Mouse (Mus musculus): ENCODE results near the gene Bnc1. TPM values are rescaled to one million over a fixed set of nuclear protein-coding genes. Genes with fewer than 3 reads are reported as not detected.

Gene Bnc1
- polyA plus RNA-seq, 1 experiment from 2014 or later: 0.36 TPM

- no peak overlapping the region for H3K4me2 ChIP-seq
- H3K4me1 ChIP-seq (replicated peaks): no peaks in the 10 kb centered on the region
- ATAC-seq (ENCODE audit: insufficient read depth): no peak
Observed at GRCm38 (mm10) chr7:81973939-81974338, 18.2 kb downstream of the Bnc1 start.

DNA sequence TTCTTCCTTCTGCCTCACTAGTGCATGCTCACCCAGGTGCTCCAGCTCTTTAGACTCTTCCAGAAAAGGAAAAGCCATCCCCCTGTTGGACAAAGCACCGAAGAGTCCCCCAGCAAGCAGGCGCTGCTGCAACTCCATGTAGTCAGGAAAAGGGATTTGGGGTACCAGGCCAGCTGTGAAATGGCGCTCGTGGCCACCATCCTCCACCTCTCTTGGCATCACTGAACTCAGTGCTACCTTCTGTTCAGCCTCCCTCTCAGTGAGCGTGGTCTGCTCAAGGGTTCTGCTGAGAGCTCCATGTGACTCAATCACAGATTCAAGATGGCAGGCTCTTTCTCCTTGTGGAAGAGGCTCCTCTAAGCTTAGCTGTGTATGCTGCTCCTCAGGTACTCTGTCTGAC, 18.8 kb downstream of the Bnc1 start:
- 75% methylated on average over 5 of the region's 5 CpGs for whole genome bisulfite sequencing (ENCODE audit: insufficient replicate concordance)
- no peak for ATAC-seq (ENCODE audit: insufficient read depth)

More at GRCm38 (mm10) chr7:81973939-81974338, 18.2 kb downstream of the Bnc1 start:
- Histone ChIP-seq H3K36me3 (replicated peaks) (no peaks in the 10 kb centered on the region), H3K4me3 (replicated peaks) (no peak overlapping the region), H3K9ac (no peak overlapping the region), H3K27ac (replicated peaks) (no peak overlapping the region), H3K27me3 (no peaks in the 10 kb centered on the region), H3K9me3 (replicated peaks) (no peaks in the 10 kb centered on the region)
- 81% methylated on average over 12 of the region's 12 CpGs for WGBS (ENCODE audit: insufficient replicate concordance)

GRCm38 (mm10) chr7:81968975-81969374, 23.1 kb downstream of the Bnc1 start:
- Histone ChIP-seq H3K4me2 (no peak overlapping the region), H3K4me1 (replicated peaks) (no peaks in the 10 kb centered on the region), H3K9ac (no peak overlapping the region), H3K4me3 (replicated peaks) (no peak overlapping the region), H3K27ac (replicated peaks) (no peak overlapping the region), H3K36me3 (replicated peaks) (no peaks in the 10 kb centered on the region), H3K9me3 (replicated peaks) (no peaks in the 10 kb centered on the region), H3K27me3 (no peaks in the 10 kb centered on the region)
- 6% methylated on average over 6 of the region's 6 CpGs for WGBS (ENCODE audit: insufficient replicate concordance)
- ATAC-seq (ENCODE audit: insufficient read depth): no peak

More for the DNA sequence above, 18.8 kb downstream of the Bnc1 start:
- H3K27me3 ChIP-seq: no peaks in the 10 kb centered on the region
- H3K9ac ChIP-seq: no peak overlapping the region
- H3K36me3 ChIP-seq (replicated peaks): no peaks in the 10 kb centered on the region
- H3K4me3 ChIP-seq (replicated peaks): no peak overlapping the region
- H3K9me3 ChIP-seq (replicated peaks): no peaks in the 10 kb centered on the region
- no peak overlapping the region for H3K27ac ChIP-seq (replicated peaks)
- no peak overlapping the region for H3K4me2 ChIP-seq
- H3K4me1 ChIP-seq (replicated peaks): no peaks in the 10 kb centered on the region

- no peaks in the 10 kb centered on the region for H3K36me3 ChIP-seq (replicated peaks)
- H3K4me1 ChIP-seq (replicated peaks): no peaks in the 10 kb centered on the region
- H3K27me3 ChIP-seq: no peaks in the 10 kb centered on the region
- no peak for ATAC-seq (ENCODE audit: insufficient read depth)
- H3K9ac ChIP-seq: no peak overlapping the region
- H3K27ac ChIP-seq (replicated peaks): no peak overlapping the region
- 49% methylated on average over 4 of the region's 4 CpGs for WGBS (ENCODE audit: insufficient replicate concordance)
- no peak overlapping the region for H3K4me3 ChIP-seq (replicated peaks)
- no peak overlapping the region for H3K4me2 ChIP-seq
- H3K9me3 ChIP-seq (replicated peaks): no peaks in the 10 kb centered on the region
Observed at GRCm38 (mm10) chr7:81968451-81968850, 23.6 kb downstream of the Bnc1 start.

DNA sequence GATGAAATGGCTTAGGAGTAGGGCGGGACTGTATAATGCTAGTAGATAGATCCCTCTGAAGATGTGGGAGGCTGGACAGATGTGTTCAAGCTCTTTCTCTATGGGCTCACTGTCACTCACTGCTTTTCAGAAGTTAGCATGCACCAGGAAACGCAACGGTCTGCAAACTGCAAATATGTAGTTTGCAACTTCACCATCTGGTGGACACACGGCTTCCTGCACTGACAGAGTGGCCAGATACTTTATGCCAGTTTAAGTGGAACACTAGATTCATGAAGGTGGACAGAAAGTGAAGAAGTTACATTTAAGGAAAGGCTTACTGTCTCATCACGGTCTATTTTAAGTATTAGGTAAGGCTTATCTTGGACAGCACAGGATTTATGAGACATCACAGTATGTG, 25.9 kb downstream of the Bnc1 start:
- ATAC-seq (ENCODE audit: insufficient read depth): no peak
- Histone ChIP-seq H3K27ac (replicated peaks) (no peak overlapping the region), H3K36me3 (replicated peaks) (no peaks in the 10 kb centered on the region), H3K9me3 (replicated peaks) (no peaks in the 10 kb centered on the region), H3K4me2 (no peak overlapping the region), H3K27me3 (no peaks in the 10 kb centered on the region), H3K9ac (no peak overlapping the region), H3K4me3 (replicated peaks) (no peak overlapping the region), H3K4me1 (replicated peaks) (no peaks in the 10 kb centered on the region)
- 56% methylated on average over 5 of the region's 5 CpGs for WGBS (ENCODE audit: insufficient replicate concordance)

GRCm38 (mm10) chr7:81959704-81960103, 32.4 kb downstream of the Bnc1 start:
- no peaks in the 10 kb centered on the region for H3K9me3 ChIP-seq (replicated peaks)
- no peaks in the 10 kb centered on the region for H3K36me3 ChIP-seq (replicated peaks)
- no peak overlapping the region for H3K27ac ChIP-seq (replicated peaks)
- 2% methylated on average over 3 of the region's 3 CpGs for WGBS (ENCODE audit: insufficient replicate concordance)
- no peak for ATAC-seq (ENCODE audit: insufficient read depth)
- no peak overlapping the region for H3K9ac ChIP-seq
- peaks cover 9% of the 10 kb centered on the region for H3K27me3 ChIP-seq
- H3K4me1 ChIP-seq (replicated peaks): no peaks in the 10 kb centered on the region
- no peak overlapping the region for H3K4me3 ChIP-seq (replicated peaks)
- no peak overlapping the region for H3K4me2 ChIP-seq

DNA sequence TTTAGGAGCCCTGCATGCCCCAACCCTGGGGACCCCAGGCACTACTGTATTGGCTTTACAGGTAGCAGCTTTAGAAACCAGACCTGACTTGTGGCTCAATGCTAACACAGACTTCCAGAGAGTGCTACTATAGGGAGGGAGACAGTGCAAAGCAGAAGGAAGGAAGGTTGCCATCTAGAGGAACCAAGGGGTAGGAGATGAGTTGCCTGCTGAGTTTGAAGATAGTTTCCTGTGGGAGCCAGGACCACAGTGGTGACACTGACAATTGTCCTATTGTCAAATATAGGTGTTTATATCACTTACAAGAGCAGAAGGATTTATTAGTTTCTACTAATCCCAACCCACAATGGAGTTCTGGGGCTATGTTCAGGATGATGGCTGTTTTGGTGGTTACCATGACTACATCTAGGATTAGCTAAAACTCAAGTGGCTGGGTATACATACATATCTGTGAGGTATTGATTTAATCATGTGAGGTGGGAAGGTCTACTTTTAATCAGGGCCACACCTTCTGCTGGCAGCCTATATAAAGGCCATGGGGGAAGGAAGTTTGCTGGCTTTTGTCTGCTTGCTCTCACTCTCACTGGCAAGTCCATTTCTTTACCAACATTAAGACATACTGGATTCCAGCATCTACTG, 37.8 kb downstream of the Bnc1 start:
- H3K9me3 ChIP-seq (replicated peaks): no peaks in the 10 kb centered on the region
- no peak overlapping the region for H3K4me2 ChIP-seq
- peaks cover 17% of the 10 kb centered on the region for H3K27me3 ChIP-seq
- H3K27ac ChIP-seq (replicated peaks): no peak overlapping the region
- H3K4me3 ChIP-seq (replicated peaks): no peak overlapping the region
- no peak for ATAC-seq (ENCODE audit: insufficient read depth)
- H3K9ac ChIP-seq: no peak overlapping the region
- H3K36me3 ChIP-seq (replicated peaks): no peaks in the 10 kb centered on the region
- no peaks in the 10 kb centered on the region for H3K4me1 ChIP-seq (replicated peaks)

GRCm38 (mm10) chr7:81950499-81950898, 41.6 kb downstream of the Bnc1 start:
- H3K9ac ChIP-seq: no peak overlapping the region
- no peaks in the 10 kb centered on the region for H3K4me1 ChIP-seq (replicated peaks)
- peaks cover 26% of the 10 kb centered on the region for H3K27me3 ChIP-seq
- no peak overlapping the region for H3K4me2 ChIP-seq
- ATAC-seq (ENCODE audit: insufficient read depth): no peak
- H3K4me3 ChIP-seq (replicated peaks): no peak overlapping the region
- H3K27ac ChIP-seq (replicated peaks): no peak overlapping the region
- 63% methylated on average over 2 of the region's 2 CpGs for WGBS (ENCODE audit: insufficient replicate concordance)
- no peaks in the 10 kb centered on the region for H3K36me3 ChIP-seq (replicated peaks)
- H3K9me3 ChIP-seq (replicated peaks): no peaks in the 10 kb centered on the region

DNA sequence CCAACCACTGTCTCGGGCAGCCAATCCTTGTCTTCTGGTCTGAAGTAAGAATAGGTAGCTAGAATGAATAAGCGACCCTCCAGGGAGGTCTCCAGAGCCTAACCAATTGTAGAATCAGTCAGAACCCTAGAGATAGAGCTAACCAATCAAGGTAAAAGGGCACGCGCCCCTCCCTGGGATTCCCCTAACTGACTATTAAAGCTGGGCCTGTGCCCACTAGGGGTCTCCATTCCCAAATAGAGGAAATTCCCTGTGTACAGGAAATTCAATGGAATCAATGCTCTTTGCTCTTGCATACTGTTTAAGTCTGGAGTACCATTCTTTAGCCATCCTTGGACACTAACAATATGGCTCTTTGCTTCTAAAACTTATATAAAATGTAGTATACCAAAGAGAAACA, 46.7 kb downstream of the Bnc1 start:
- H3K9ac ChIP-seq: no peak overlapping the region
- H3K4me2 ChIP-seq: no peak overlapping the region
- H3K27ac ChIP-seq (replicated peaks): no peak overlapping the region
- no peak overlapping the region for H3K4me3 ChIP-seq (replicated peaks)
- 18% methylated on average over 4 of the region's 4 CpGs for WGBS (ENCODE audit: insufficient replicate concordance)
- H3K27me3 ChIP-seq: peaks cover 19% of the 10 kb centered on the region; the same call in 1 of the 2 replicates
- H3K36me3 ChIP-seq (replicated peaks): no peaks in the 10 kb centered on the region
- no peak for ATAC-seq (ENCODE audit: insufficient read depth)
- no peaks in the 10 kb centered on the region for H3K4me1 ChIP-seq (replicated peaks)
- no peaks in the 10 kb centered on the region for H3K9me3 ChIP-seq (replicated peaks)

GRCm38 (mm10) chr7:81934806-81935205, 57.3 kb downstream of the Bnc1 start:
- H3K27ac ChIP-seq (replicated peaks): no peak overlapping the region
- H3K4me1 ChIP-seq (replicated peaks): peaks cover 3% of the 10 kb centered on the region; the same call in 1 of the 2 replicates
- H3K4me3 ChIP-seq (replicated peaks): peak overlapping the region; percentile 50; the same call in 1 of the 2 replicates
- H3K36me3 ChIP-seq (replicated peaks): no peaks in the 10 kb centered on the region
- 16% methylated on average over 5 of the region's 5 CpGs for WGBS (ENCODE audit: insufficient replicate concordance)
- H3K27me3 ChIP-seq: peaks cover 75% of the 10 kb centered on the region
- peak overlapping the region; percentile 62; the same call in 1 of the 2 replicates for H3K4me2 ChIP-seq
- no peak overlapping the region for H3K9ac ChIP-seq
- H3K9me3 ChIP-seq (replicated peaks): no peaks in the 10 kb centered on the region
- no peak for ATAC-seq (ENCODE audit: insufficient read depth)

GRCm38 (mm10) chr7:81934267-81934745, 57.8 kb downstream of the Bnc1 start, which contains the start of gene Hdgfl3:
Gene Hdgfl3, minus strand, starts transcription at chr7:81934473.
- no peak for ATAC-seq (ENCODE audit: insufficient read depth)
- Histone ChIP-seq H3K4me2 (peak within 1 kb of the TSS; percentile 62), H3K9ac (no peak within 1 kb of the TSS), H3K4me1 (replicated peaks) (peaks cover 3% of the 10 kb centered on the region; the same call in 1 of the 2 replicates), H3K4me3 (replicated peaks) (peak within 1 kb of the TSS; percentile 50), H3K27me3 (peaks cover 77% of the 10 kb centered on the region), H3K27ac (replicated peaks) (no peak within 1 kb of the TSS), H3K36me3 (replicated peaks) (no peaks in the 10 kb centered on the region), H3K9me3 (replicated peaks) (no peaks in the 10 kb centered on the region)
- WGBS (ENCODE audit: insufficient replicate concordance): under 1% methylated on average over 59 of the region's 63 CpGs

Data from liver, embryonic 15.5 days (tissue).